Mouse (Mus musculus) limb, embryonic 12.5 days (tissue): ENCODE results near the gene Daam2. TPM values are rescaled to one million over a fixed set of nuclear protein-coding genes. Genes with fewer than 3 reads are reported as not detected.

Experiments
- ATAC-seq: fragments of 200-750 bp; cut with Nextera tagmentation; 2 replicates; pipeline ENCODE4 v1.8.0; 2017; ENCODE audit warnings: low read depth, moderate TSS enrichment; ENCODE audit not compliant: insufficient number of reproducible peaks, insufficient read depth, low FRiP score, low TSS enrichment
- H3K27ac ChIP-seq: fragments of 300-500 bp; sonication (generic); 2 replicates; pipeline ENCODE4 v1.5.1; 2016; ENCODE audit warnings: mild to moderate bottlenecking, moderate library complexity
- H3K27me3 ChIP-seq: fragments of 300-500 bp; sonication (generic); 2 replicates; pipeline ENCODE4 v1.6.1; 2016; ENCODE audit warnings: mild to moderate bottlenecking, moderate library complexity
- H3K36me3 ChIP-seq: fragments of 300-500 bp; sonication (generic); 2 replicates; pipeline ENCODE4 v1.6.1; 2016; ENCODE audit warnings: mild to moderate bottlenecking, moderate library complexity
- H3K4me1 ChIP-seq: fragments of 300-500 bp; sonication (generic); replicated peaks from 2 replicates; pipeline ENCODE4 v1.6.1; 2016
- H3K4me2 ChIP-seq: fragments of 300-500 bp; sonication (generic); 2 replicates; pipeline ENCODE4 v1.6.1; 2016; ENCODE audit warnings: mild to moderate bottlenecking, moderate library complexity
- H3K4me3 ChIP-seq: fragments of 300-500 bp; sonication (generic); replicated peaks from 2 replicates; pipeline ENCODE4 v1.5.1; 2016; ENCODE audit warnings: mild to moderate bottlenecking
- H3K9ac ChIP-seq: fragments of 300-500 bp; sonication (generic); replicated peaks from 2 replicates; pipeline ENCODE4 v1.6.1; 2016; ENCODE audit warnings: mild to moderate bottlenecking, moderate library complexity
- H3K9me3 ChIP-seq: fragments of 300-500 bp; sonication (generic); 2 replicates; pipeline ENCODE4 v1.6.1; 2016; ENCODE audit warnings: mild to moderate bottlenecking, moderate library complexity
- WGBS: fragments of 180-500 bp; shearing (Covaris S2); methylation state at CpG from one replicate; pipeline ENCODE4 v1.1.7; 2016; 5-methylcytosine and 5-hydroxymethylcytosine counted together
- polyA plus RNA-seq: library from polyadenylated mRNA; unstranded; fragments of >200 nt; fragmentation: Nextera tagmentation; extraction: Ambion mirVana; gene quantifications from 2 replicates; pipeline ENCODE4 v1.2.1, GENCODE M21; 2016

Gene Daam2
- polyA plus RNA-seq, 1 experiment from 2014 or later = 10.7 TPM

- ATAC-seq = no peak
- WGBS = 70% methylated on average over 3 of the region's 3 CpGs
- Histone ChIP-seq H3K4me1 (peaks cover 23% of the 10 kb centered on the region), H3K36me3 (peaks cover 5% of the 10 kb centered on the region; the same call in 1 of the 2 replicates), H3K9me3 (no peaks in the 10 kb centered on the region), H3K9ac (no peak overlapping the region), H3K27ac (no peak overlapping the region), H3K4me3 (no peak overlapping the region), H3K4me2 (no peak overlapping the region), H3K27me3 (no peaks in the 10 kb centered on the region)
Observed at GRCm38 (mm10) chr17:49517091-49517490, 47.1 kb downstream of the Daam2 start.

GRCm38 (mm10) chr17:49515678-49516077, 48.5 kb downstream of the Daam2 start:
- Histone ChIP-seq H3K4me3 (no peak overlapping the region), H3K27ac (no peak overlapping the region), H3K4me2 (no peak overlapping the region), H3K9me3 (no peaks in the 10 kb centered on the region), H3K4me1 (peaks cover 20% of the 10 kb centered on the region), H3K36me3 (peaks cover 12% of the 10 kb centered on the region), H3K9ac (no peak overlapping the region), H3K27me3 (no peaks in the 10 kb centered on the region)
- WGBS = 40% methylated on average over 4 of the region's 4 CpGs
- no peak for ATAC-seq

GRCm38 (mm10) chr17:49515141-49515540, 49.0 kb downstream of the Daam2 start:
- Histone ChIP-seq H3K4me1 (peaks cover 18% of the 10 kb centered on the region), H3K36me3 (peaks cover 12% of the 10 kb centered on the region), H3K27ac (no peak overlapping the region), H3K4me3 (no peak overlapping the region), H3K27me3 (no peaks in the 10 kb centered on the region), H3K9me3 (no peaks in the 10 kb centered on the region), H3K9ac (no peak overlapping the region), H3K4me2 (no peak overlapping the region)
- no peak for ATAC-seq
- 87% methylated on average over 3 of the region's 3 CpGs for whole genome bisulfite sequencing

GRCm38 (mm10) chr17:49512671-49513085, 51.5 kb downstream of the Daam2 start:
- Histone ChIP-seq H3K9me3 (no peaks in the 10 kb centered on the region), H3K9ac (no peak overlapping the region), H3K27ac (no peak overlapping the region), H3K27me3 (no peaks in the 10 kb centered on the region), H3K4me1 (peaks cover 16% of the 10 kb centered on the region), H3K36me3 (peaks cover 7% of the 10 kb centered on the region; the same call in 1 of the 2 replicates), H3K4me3 (no peak overlapping the region), H3K4me2 (no peak overlapping the region)
- ATAC-seq = no peak
- WGBS = 79% methylated on average over 5 of the region's 5 CpGs

GRCm38 (mm10) chr17:49509431-49509830, 54.7 kb downstream of the Daam2 start:
- Histone ChIP-seq H3K36me3 (peaks cover 7% of the 10 kb centered on the region; the same call in 1 of the 2 replicates), H3K9me3 (no peaks in the 10 kb centered on the region), H3K4me1 (0 out of 2 replicates have a peak, but pooled peaks cover 6% of the 10 kb centered on the region), H3K27ac (no peak overlapping the region), H3K27me3 (no peaks in the 10 kb centered on the region), H3K4me2 (no peak overlapping the region), H3K9ac (no peak overlapping the region), H3K4me3 (no peak overlapping the region)
- ATAC-seq = no peak
- 93% methylated on average over 16 of the region's 16 CpGs for whole genome bisulfite sequencing

GRCm38 (mm10) chr17:49503246-49503900, 60.8 kb downstream of the Daam2 start:
- ATAC-seq = no peak
- Histone ChIP-seq H3K9ac (no peak overlapping the region), H3K27me3 (no peaks in the 10 kb centered on the region), H3K9me3 (no peaks in the 10 kb centered on the region), H3K4me2 (no peak overlapping the region), H3K27ac (no peak overlapping the region), H3K4me3 (no peak overlapping the region), H3K36me3 (no peaks in the 10 kb centered on the region), H3K4me1 (no peaks in the 10 kb centered on the region)
- 78% methylated on average over 6 of the region's 6 CpGs for WGBS

- WGBS = 76% methylated on average over 2 of the region's 2 CpGs
- no peak overlapping the region for H3K9ac ChIP-seq
- no peak for ATAC-seq
- H3K4me2 ChIP-seq = no peak overlapping the region
- H3K36me3 ChIP-seq = peaks cover 19% of the 10 kb centered on the region; the same call in 1 of the 2 replicates
- H3K27me3 ChIP-seq = no peaks in the 10 kb centered on the region
- H3K4me1 ChIP-seq = no peaks in the 10 kb centered on the region
- H3K27ac ChIP-seq = no peak overlapping the region
- H3K4me3 ChIP-seq = no peak overlapping the region
- H3K9me3 ChIP-seq = no peaks in the 10 kb centered on the region
Observed at GRCm38 (mm10) chr17:49500234-49500633, 63.9 kb downstream of the Daam2 start.

GRCm38 (mm10) chr17:49499635-49500034, 64.5 kb downstream of the Daam2 start:
- H3K27ac ChIP-seq = no peak overlapping the region
- no peaks in the 10 kb centered on the region for H3K27me3 ChIP-seq
- peaks cover 25% of the 10 kb centered on the region; the same call in 1 of the 2 replicates for H3K36me3 ChIP-seq
- WGBS = 90% methylated on average over 2 of the region's 2 CpGs
- no peak for ATAC-seq
- H3K4me3 ChIP-seq = no peak overlapping the region
- no peak overlapping the region for H3K9ac ChIP-seq
- H3K4me2 ChIP-seq = no peak overlapping the region
- H3K4me1 ChIP-seq = no peaks in the 10 kb centered on the region
- H3K9me3 ChIP-seq = no peaks in the 10 kb centered on the region

- no peaks in the 10 kb centered on the region for H3K27me3 ChIP-seq
- ATAC-seq = no peak
- H3K4me1 ChIP-seq = no peaks in the 10 kb centered on the region
- H3K9me3 ChIP-seq = no peaks in the 10 kb centered on the region
- no peak overlapping the region for H3K4me2 ChIP-seq
- no peak overlapping the region for H3K9ac ChIP-seq
- WGBS = 63% methylated on average over 3 of the region's 3 CpGs
- H3K4me3 ChIP-seq = no peak overlapping the region
- H3K36me3 ChIP-seq = peaks cover 40% of the 10 kb centered on the region
- no peak overlapping the region for H3K27ac ChIP-seq
Observed at GRCm38 (mm10) chr17:49498169-49498568, 66.0 kb downstream of the Daam2 start.

- no peaks in the 10 kb centered on the region for H3K4me1 ChIP-seq
- no peak overlapping the region for H3K4me3 ChIP-seq
- H3K4me2 ChIP-seq = no peak overlapping the region
- WGBS = 96% methylated on average over 4 of the region's 4 CpGs
- no peak for ATAC-seq
- H3K27ac ChIP-seq = no peak overlapping the region
- H3K27me3 ChIP-seq = no peaks in the 10 kb centered on the region
- no peak overlapping the region for H3K9ac ChIP-seq
- peaks cover 74% of the 10 kb centered on the region for H3K36me3 ChIP-seq
- H3K9me3 ChIP-seq = no peaks in the 10 kb centered on the region
Observed at GRCm38 (mm10) chr17:49493276-49493675, 70.9 kb downstream of the Daam2 start.

GRCm38 (mm10) chr17:49489098-49489497, 75.0 kb downstream of the Daam2 start:
- H3K9me3 ChIP-seq = no peaks in the 10 kb centered on the region
- WGBS = 66% methylated on average over 5 of the region's 5 CpGs
- H3K27me3 ChIP-seq = no peaks in the 10 kb centered on the region
- no peak overlapping the region for H3K4me3 ChIP-seq
- H3K27ac ChIP-seq = no peak overlapping the region
- H3K36me3 ChIP-seq = peaks cover 85% of the 10 kb centered on the region
- no peak overlapping the region for H3K9ac ChIP-seq
- H3K4me1 ChIP-seq = no peaks in the 10 kb centered on the region
- H3K4me2 ChIP-seq = no peak overlapping the region
- no peak for ATAC-seq

GRCm38 (mm10) chr17:49484435-49484834, 79.7 kb downstream of the Daam2 start:
- H3K4me1 ChIP-seq = no peaks in the 10 kb centered on the region
- H3K4me3 ChIP-seq = no peak overlapping the region
- H3K27ac ChIP-seq = no peak overlapping the region
- no peaks in the 10 kb centered on the region for H3K27me3 ChIP-seq
- H3K4me2 ChIP-seq = no peak overlapping the region
- no peak overlapping the region for H3K9ac ChIP-seq
- peaks cover 97% of the 10 kb centered on the region for H3K36me3 ChIP-seq
- H3K9me3 ChIP-seq = no peaks in the 10 kb centered on the region
- ATAC-seq = no peak
- WGBS = 85% methylated on average over 3 of the region's 3 CpGs
